Mouse (Mus musculus) regulatory T cell (primary cell): ENCODE data around the gene Anxa4.

Experiments used
- in situ Hi-C: fragments of 300-600 bp; cut with MboI, MseI; formaldehyde crosslinking; loops from one replicate; pipeline ENCODE4 v1.15.1; 2025; ENCODE audit warnings: high pct_unique_total_duplicates

The Anxa4 gene

GRCm38 (mm10) chr6:86793021-86793815 lies at the start of gene Anxa4:
Gene Anxa4, minus strand, starts transcription at chr6:86793584.
- in situ Hi-C loops, result loop anchor here (5.0 kb wide), 1 partner anchor 41 kb away; no protein-coding TSS in a partner anchor

GRCm38 (mm10) chr6:86841949-86842348 lies 48.6 kb upstream of the Anxa4 start:
- in situ Hi-C loops, result loop anchor here (5.0 kb wide), 1 partner anchor 45 kb away; no protein-coding TSS in a partner anchor

GRCm38 (mm10) chr6:86839089-86839488 lies 45.7 kb upstream of the Anxa4 start:
- in situ Hi-C loops, result no loop called here

- in situ Hi-C loops, result no loop called here
These were observed 39.6 kb upstream of the Anxa4 start for GRCm38 (mm10) chr6:86832802-86833502.

GRCm38 (mm10) chr6:86830738-86831500 lies 37.5 kb upstream of the Anxa4 start:
- in situ Hi-C loops, result no loop called here

- in situ Hi-C loops, result no loop called here
These were observed 36.4 kb upstream of the Anxa4 start for GRCm38 (mm10) chr6:86829768-86830167.

- in situ Hi-C loops, result no loop called here
These were observed 34.0 kb upstream of the Anxa4 start for GRCm38 (mm10) chr6:86827432-86827831.

GRCm38 (mm10) chr6:86824401-86824800 lies 31.0 kb upstream of the Anxa4 start:
- in situ Hi-C loops, result no loop called here

GRCm38 (mm10) chr6:86823824-86824223 lies 30.4 kb upstream of the Anxa4 start:
- in situ Hi-C loops, result no loop called here

- in situ Hi-C loops, result no loop called here
These were observed 29.7 kb upstream of the Anxa4 start for GRCm38 (mm10) chr6:86823051-86823431.

- in situ Hi-C loops, result no loop called here
These were observed 29.1 kb upstream of the Anxa4 start for GRCm38 (mm10) chr6:86822285-86823050.

- in situ Hi-C loops, result no loop called here
These were observed 27.3 kb upstream of the Anxa4 start for GRCm38 (mm10) chr6:86820690-86821089.

- in situ Hi-C loops, result no loop called here
These were observed 26.5 kb upstream of the Anxa4 start for GRCm38 (mm10) chr6:86819926-86820325.

GRCm38 (mm10) chr6:86818914-86819313 lies 25.5 kb upstream of the Anxa4 start:
- in situ Hi-C loops, result no loop called here

GRCm38 (mm10) chr6:86816586-86816985 lies 23.2 kb upstream of the Anxa4 start:
- in situ Hi-C loops, result no loop called here

GRCm38 (mm10) chr6:86815436-86815835 lies 22.1 kb upstream of the Anxa4 start:
- in situ Hi-C loops, result no loop called here

GRCm38 (mm10) chr6:86814926-86815325 lies 21.5 kb upstream of the Anxa4 start:
- in situ Hi-C loops, result loop anchor here (5.0 kb wide), 2 partner anchors 102 to 197 kb away; no protein-coding TSS in a partner anchor

GRCm38 (mm10) chr6:86813341-86813740 lies 20.0 kb upstream of the Anxa4 start:
- in situ Hi-C loops, result loop anchor here (5.0 kb wide), 2 partner anchors 104 to 199 kb away; no protein-coding TSS in a partner anchor

- in situ Hi-C loops, result loop anchor here (5.0 kb wide), 2 partner anchors 104 to 199 kb away; no protein-coding TSS in a partner anchor
These were observed 19.5 kb upstream of the Anxa4 start for GRCm38 (mm10) chr6:86812919-86813318.

- in situ Hi-C loops, result no loop called here
These were observed 13.2 kb upstream of the Anxa4 start for GRCm38 (mm10) chr6:86806455-86807086.

- in situ Hi-C loops, result no loop called here
These were observed 11.3 kb upstream of the Anxa4 start for GRCm38 (mm10) chr6:86804646-86805045.
